Mouse (Mus musculus) heart, embryonic 13.5 days (tissue): Measurements from ENCODE around the gene Inca1. TPM values are rescaled to one million over a fixed set of nuclear protein-coding genes. Genes with fewer than 3 reads are reported as not detected.

ENCODE experiments used
- ATAC-seq: fragments of 200-750 bp; cut with Nextera tagmentation; 2 replicates; pipeline ENCODE4 v1.8.0; 2017; ENCODE audit warnings: moderate TSS enrichment; ENCODE audit not compliant: insufficient number of reproducible peaks, low FRiP score, low TSS enrichment; ENCODE audit errors: extremely low read depth
- H3K27ac ChIP-seq: fragments of 300-500 bp; sonication (generic); replicated peaks from 2 replicates; pipeline ENCODE4 v1.5.1; 2015; ENCODE audit warnings: moderate library complexity, mild to moderate bottlenecking, inconsistent platforms
- H3K27me3 ChIP-seq: fragments of 300-500 bp; sonication (generic); replicated peaks from 2 replicates; pipeline ENCODE4 v1.6.1; 2015; ENCODE audit warnings: mild to moderate bottlenecking, inconsistent platforms
- H3K36me3 ChIP-seq: fragments of 300-500 bp; sonication (generic); 2 replicates; pipeline ENCODE4 v1.6.1; 2015; ENCODE audit warnings: mild to moderate bottlenecking, inconsistent platforms
- H3K4me1 ChIP-seq: fragments of 300-500 bp; sonication (generic); 2 replicates; pipeline ENCODE4 v1.6.1; 2015; ENCODE audit warnings: inconsistent platforms
- H3K4me2 ChIP-seq: fragments of 300-500 bp; sonication (generic); 2 replicates; pipeline ENCODE4 v1.6.1; 2015; ENCODE audit warnings: inconsistent platforms, mild to moderate bottlenecking, moderate library complexity
- H3K4me3 ChIP-seq: fragments of 300-500 bp; sonication (generic); 2 replicates; pipeline ENCODE4 v1.5.1; 2015; ENCODE audit warnings: moderate library complexity, mild to moderate bottlenecking, inconsistent platforms
- H3K9ac ChIP-seq: fragments of 300-500 bp; sonication (generic); 2 replicates; pipeline ENCODE4 v1.6.1; 2015; ENCODE audit warnings: inconsistent platforms, mild to moderate bottlenecking, moderate library complexity
- H3K9me3 ChIP-seq: fragments of 300-500 bp; sonication (generic); 2 replicates; pipeline ENCODE4 v1.6.1; 2016; ENCODE audit warnings: inconsistent platforms
- WGBS: fragments of 180-500 bp; shearing (Covaris S2); methylation state at CpG from one replicate; pipeline ENCODE4 v1.1.7; 2015; ENCODE audit warnings: mixed read lengths; 5-methylcytosine and 5-hydroxymethylcytosine counted together
- polyA plus RNA-seq: library from polyadenylated mRNA; unstranded; fragments of >200 nt; fragmentation: Nextera tagmentation; extraction: Ambion mirVana; gene quantifications from 2 replicates; pipeline ENCODE4 v1.2.1, GENCODE M21; 2015

Gene Inca1
- polyA plus RNA-seq, 1 experiment from 2014 or later: 2.0 TPM

- ATAC-seq: no peak
- no peaks in the 10 kb centered on the region for H3K4me1 ChIP-seq
- no peak overlapping the region for H3K4me3 ChIP-seq
- H3K27me3 ChIP-seq: no peaks in the 10 kb centered on the region
- no peak overlapping the region for H3K9ac ChIP-seq
- H3K36me3 ChIP-seq: peaks cover 76% of the 10 kb centered on the region
- WGBS: 77% methylated on average over 5 of the region's 5 CpGs
- H3K27ac ChIP-seq: no peak overlapping the region
- no peak overlapping the region for H3K4me2 ChIP-seq
- H3K9me3 ChIP-seq: no peaks in the 10 kb centered on the region
Observed at GRCm38 (mm10) chr11:70727385-70727784, 27.4 kb upstream of the Inca1 start.

- Histone ChIP-seq H3K27me3 (no peaks in the 10 kb centered on the region), H3K4me1 (no peaks in the 10 kb centered on the region), H3K36me3 (peaks cover 84% of the 10 kb centered on the region), H3K9me3 (no peaks in the 10 kb centered on the region), H3K9ac (no peak overlapping the region), H3K4me2 (no peak overlapping the region), H3K27ac (no peak overlapping the region), H3K4me3 (no peak overlapping the region)
- ATAC-seq: no peak
- WGBS: 83% methylated on average over 2 of the region's 2 CpGs
Observed at GRCm38 (mm10) chr11:70726585-70726984, 26.6 kb upstream of the Inca1 start.

- Histone ChIP-seq H3K4me1 (no peaks in the 10 kb centered on the region), H3K27ac (no peak overlapping the region), H3K4me3 (no peak overlapping the region), H3K4me2 (no peak overlapping the region), H3K27me3 (no peaks in the 10 kb centered on the region), H3K9ac (no peak overlapping the region), H3K9me3 (no peaks in the 10 kb centered on the region), H3K36me3 (peaks cover 97% of the 10 kb centered on the region)
- ATAC-seq: no peak
- WGBS: 87% methylated on average over 9 of the region's 9 CpGs
Observed at GRCm38 (mm10) chr11:70724706-70725105, 24.8 kb upstream of the Inca1 start.

GRCm38 (mm10) chr11:70721072-70721471 is 21.1 kb upstream of the Inca1 start:
- H3K36me3 ChIP-seq: peaks cover 100% of the 10 kb centered on the region
- H3K9me3 ChIP-seq: no peaks in the 10 kb centered on the region
- 80% methylated on average over 3 of the region's 3 CpGs for WGBS
- ATAC-seq: no peak
- H3K27me3 ChIP-seq: no peaks in the 10 kb centered on the region
- no peaks in the 10 kb centered on the region for H3K4me1 ChIP-seq
- H3K9ac ChIP-seq: no peak overlapping the region
- no peak overlapping the region for H3K4me2 ChIP-seq
- no peak overlapping the region for H3K27ac ChIP-seq
- H3K4me3 ChIP-seq: no peak overlapping the region

- Histone ChIP-seq H3K27ac (0 out of 2 replicates have a peak overlapping the region, but pooled peaks have one; percentile 20), H3K4me2 (no peak overlapping the region), H3K27me3 (no peaks in the 10 kb centered on the region), H3K9me3 (no peaks in the 10 kb centered on the region), H3K36me3 (peaks cover 100% of the 10 kb centered on the region), H3K4me3 (no peak overlapping the region), H3K4me1 (no peaks in the 10 kb centered on the region), H3K9ac (no peak overlapping the region)
- WGBS: 79% methylated on average over 3 of the region's 3 CpGs
- ATAC-seq: no peak
Observed at GRCm38 (mm10) chr11:70720567-70720966, 20.6 kb upstream of the Inca1 start.

- no peak overlapping the region for H3K4me2 ChIP-seq
- ATAC-seq: no peak
- 81% methylated on average over 5 of the region's 5 CpGs for WGBS
- no peaks in the 10 kb centered on the region for H3K27me3 ChIP-seq
- H3K4me3 ChIP-seq: no peak overlapping the region
- no peaks in the 10 kb centered on the region for H3K4me1 ChIP-seq
- no peaks in the 10 kb centered on the region for H3K9me3 ChIP-seq
- H3K9ac ChIP-seq: no peak overlapping the region
- H3K36me3 ChIP-seq: peaks cover 92% of the 10 kb centered on the region
- H3K27ac ChIP-seq: no peak overlapping the region
Observed at GRCm38 (mm10) chr11:70718481-70718880, 18.5 kb upstream of the Inca1 start.

GRCm38 (mm10) chr11:70715832-70716231 is 15.9 kb upstream of the Inca1 start:
- 81% methylated on average over 6 of the region's 6 CpGs for WGBS
- no peak overlapping the region for H3K4me2 ChIP-seq
- peaks cover 6% of the 10 kb centered on the region; the same call in 1 of the 2 replicates for H3K4me1 ChIP-seq
- H3K36me3 ChIP-seq: peaks cover 91% of the 10 kb centered on the region
- H3K9ac ChIP-seq: no peak overlapping the region
- no peaks in the 10 kb centered on the region for H3K9me3 ChIP-seq
- H3K4me3 ChIP-seq: no peak overlapping the region
- no peak for ATAC-seq
- H3K27ac ChIP-seq: no peak overlapping the region
- no peaks in the 10 kb centered on the region for H3K27me3 ChIP-seq

GRCm38 (mm10) chr11:70713222-70713621 is 13.3 kb upstream of the Inca1 start:
- H3K4me3 ChIP-seq: no peak overlapping the region
- 80% methylated on average over 6 of the region's 6 CpGs for WGBS

GRCm38 (mm10) chr11:70711026-70711425 is 11.1 kb upstream of the Inca1 start:
- H3K27me3 ChIP-seq: no peaks in the 10 kb centered on the region
- peaks cover 6% of the 10 kb centered on the region; the same call in 1 of the 2 replicates for H3K4me1 ChIP-seq
- no peaks in the 10 kb centered on the region for H3K9me3 ChIP-seq
- H3K9ac ChIP-seq: no peak overlapping the region
- peaks cover 91% of the 10 kb centered on the region for H3K36me3 ChIP-seq
- no peak overlapping the region for H3K4me3 ChIP-seq
- ATAC-seq: no peak
- 92% methylated on average over 10 of the region's 10 CpGs for WGBS
- H3K27ac ChIP-seq: no peak overlapping the region
- no peak overlapping the region for H3K4me2 ChIP-seq

More at GRCm38 (mm10) chr11:70713222-70713621, 13.3 kb upstream of the Inca1 start:
- no peaks in the 10 kb centered on the region for H3K27me3 ChIP-seq
- H3K4me2 ChIP-seq: no peak overlapping the region
- H3K9me3 ChIP-seq: no peaks in the 10 kb centered on the region
- H3K4me1 ChIP-seq: peaks cover 6% of the 10 kb centered on the region; the same call in 1 of the 2 replicates
- no peak for ATAC-seq
- H3K27ac ChIP-seq: no peak overlapping the region
- H3K36me3 ChIP-seq: peaks cover 91% of the 10 kb centered on the region
- no peak overlapping the region for H3K9ac ChIP-seq

- peaks cover 29% of the 10 kb centered on the region for H3K4me1 ChIP-seq
Observed at GRCm38 (mm10) chr11:70706127-70706526, 6.2 kb upstream of the Inca1 start.

GRCm38 (mm10) chr11:70702781-70703180 is 2.8 kb upstream of the Inca1 start:
- no peaks in the 10 kb centered on the region for H3K27me3 ChIP-seq
- peak overlapping the region; percentile 95 for H3K9ac ChIP-seq
- peak overlapping the region; percentile 96 for H3K27ac ChIP-seq
- H3K4me3 ChIP-seq: peak overlapping the region; percentile 80
- 25% methylated on average over 6 of the region's 6 CpGs for WGBS
- H3K4me1 ChIP-seq: peaks cover 29% of the 10 kb centered on the region
- H3K9me3 ChIP-seq: no peaks in the 10 kb centered on the region
- peaks cover 48% of the 10 kb centered on the region for H3K36me3 ChIP-seq
- peak overlapping the region; percentile 79 for H3K4me2 ChIP-seq
- ATAC-seq: no peak

More at GRCm38 (mm10) chr11:70706127-70706526, 6.2 kb upstream of the Inca1 start:
- Histone ChIP-seq H3K9ac (no peak overlapping the region), H3K4me2 (no peak overlapping the region), H3K27me3 (no peaks in the 10 kb centered on the region), H3K4me3 (no peak overlapping the region), H3K9me3 (no peaks in the 10 kb centered on the region), H3K27ac (no peak overlapping the region), H3K36me3 (peaks cover 82% of the 10 kb centered on the region)
- no peak for ATAC-seq
- 75% methylated on average over 3 of the region's 3 CpGs for WGBS

- H3K9ac ChIP-seq: peak overlapping the region; percentile 95
- peaks cover 42% of the 10 kb centered on the region for H3K36me3 ChIP-seq
- peak overlapping the region; percentile 79 for H3K4me2 ChIP-seq
- peak overlapping the region; percentile 80 for H3K4me3 ChIP-seq
- WGBS: 66% methylated on average over 6 of the region's 6 CpGs
- H3K27me3 ChIP-seq: no peaks in the 10 kb centered on the region
- H3K27ac ChIP-seq: peak overlapping the region; percentile 96
- peaks cover 29% of the 10 kb centered on the region for H3K4me1 ChIP-seq
- no peaks in the 10 kb centered on the region for H3K9me3 ChIP-seq
- ATAC-seq: no peak
Observed at GRCm38 (mm10) chr11:70701984-70702733, 2.2 kb upstream of the Inca1 start.
